Mouse (Mus musculus): ENCODE measurements around the gene 9030612E09Rik.

- TF ChIP-seq CTCF (IDR thresholded peaks at IDR 0.05; ENCODE audit: low read depth) = no peak
- TF ChIP-seq EP300 (IDR thresholded peaks at IDR 0.05; ENCODE audit: low read depth) = no peak
These were observed 1.9 kb upstream of the 9030612E09Rik start for GRCm38 (mm10) chr10:43172554-43172953.

All from liver, postnatal 0 days (tissue).